Mouse (Mus musculus) lung, adult 18-20 months (tissue): ENCODE results near the gene Enah.

ENCODE experiments used
- DNase-seq, 2 experiments: peaks; one replicate each; pipeline ENCODE4 v3.0.0; 2022; ENCODE audit warnings: mixed read lengths in 2 of 2

The Enah gene

GRCm38 (mm10) chr1:181958392-181958791 lies 61.4 kb downstream of the Enah start:
- DNase-seq: no peak

GRCm38 (mm10) chr1:181957736-181958135 lies 62.1 kb downstream of the Enah start:
- DNase-seq: no peak

DNA sequence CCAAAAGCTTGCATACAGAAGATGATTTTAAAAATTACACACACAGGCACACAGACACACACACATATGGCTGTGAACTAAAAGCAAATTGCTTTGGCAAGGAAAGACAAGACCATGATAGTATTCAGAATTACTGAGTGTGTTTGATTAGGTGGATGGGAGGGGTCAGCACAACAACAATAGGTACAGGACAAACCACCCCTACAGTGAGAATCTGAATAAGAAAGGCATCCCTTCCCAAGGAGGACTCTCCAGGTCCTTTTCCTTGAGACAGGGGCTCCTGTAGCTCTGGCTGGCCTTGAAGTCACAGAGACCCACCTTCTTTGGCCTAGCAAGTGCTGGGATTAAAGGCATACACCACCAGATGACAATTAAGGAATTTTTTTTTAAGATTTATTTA lies 66.2 kb downstream of the Enah start:
- DNase-seq: no peak

DNA sequence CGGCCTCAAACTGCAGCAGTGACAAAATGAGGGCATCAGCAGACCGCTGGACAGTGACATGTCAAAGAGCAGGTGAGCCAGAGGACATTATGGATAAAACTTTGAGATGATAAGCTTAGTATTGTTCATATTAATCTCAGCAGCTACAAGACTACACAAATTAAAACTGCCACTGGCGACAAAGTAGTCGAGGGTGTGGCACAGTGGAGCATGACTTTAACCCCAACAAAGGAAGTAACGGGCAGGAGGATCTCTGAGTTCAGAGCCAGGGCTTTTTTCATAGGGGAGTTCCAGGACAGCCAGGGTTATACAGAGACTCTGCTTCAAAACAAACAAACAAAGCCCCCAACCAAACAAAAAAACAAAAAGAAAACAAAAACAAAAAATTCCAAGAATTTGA lies 68.5 kb downstream of the Enah start:
- no peak for DNase-seq

GRCm38 (mm10) chr1:181950721-181951120 lies 69.1 kb downstream of the Enah start:
- no peak for DNase-seq

DNA sequence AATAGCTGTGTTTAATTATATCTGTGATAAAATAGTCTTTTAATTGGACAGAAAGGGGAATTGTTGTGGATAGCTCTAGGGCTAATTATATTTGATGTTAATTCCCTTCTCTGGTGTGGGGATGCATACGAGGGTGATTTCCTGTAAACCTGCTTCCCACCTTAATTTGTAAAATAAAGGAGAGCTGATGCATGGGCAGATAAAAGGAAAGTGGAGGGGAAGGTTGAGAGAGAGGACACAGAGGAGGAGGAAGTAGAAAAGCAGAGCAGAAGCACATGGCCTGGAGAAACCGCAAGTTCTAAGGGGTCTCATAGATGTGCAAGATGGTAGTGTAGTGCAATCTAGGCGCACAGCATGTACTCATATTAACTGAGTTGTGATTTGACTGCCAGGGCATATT lies 71.6 kb downstream of the Enah start:
- no peak for DNase-seq

DNA sequence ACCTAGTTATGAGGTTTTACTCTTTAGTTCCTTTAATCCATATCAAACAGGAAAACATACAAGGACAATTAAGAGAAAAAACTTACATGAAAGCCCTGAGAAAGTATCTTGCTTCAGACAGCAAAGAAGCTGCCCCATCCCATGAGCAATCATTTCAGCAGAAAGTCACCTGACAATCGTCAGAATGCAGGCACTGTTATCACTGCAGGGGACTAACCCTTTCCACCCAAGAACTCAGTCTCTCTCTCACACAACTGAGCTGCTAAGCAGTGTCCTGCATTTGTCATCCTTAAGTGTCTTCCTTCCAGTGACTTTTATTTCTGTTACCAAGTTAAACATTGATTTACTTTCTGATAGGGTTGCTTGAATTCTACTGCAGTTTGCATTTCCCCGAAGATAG lies 82.7 kb downstream of the Enah start:
- no peak for DNase-seq

DNA sequence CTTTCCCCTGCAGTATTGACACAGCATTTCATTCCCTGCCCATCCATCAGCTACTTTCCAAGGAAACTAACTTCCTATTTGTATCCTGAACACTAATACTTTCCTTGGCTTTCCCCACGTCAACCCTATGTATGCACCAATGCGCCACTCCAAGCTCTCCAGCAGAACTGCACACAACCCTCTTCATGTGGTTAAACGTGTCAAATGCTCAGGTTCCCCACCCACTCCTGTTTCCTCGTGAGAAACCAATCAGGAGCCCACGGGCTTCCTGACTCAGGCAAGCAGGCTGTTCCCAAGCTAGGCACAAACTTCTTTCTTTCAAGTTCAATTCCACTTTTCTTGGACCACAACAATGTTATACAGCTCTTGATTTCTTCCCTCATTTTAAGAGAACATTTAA lies 91.4 kb downstream of the Enah start:
- no peak for DNase-seq

DNA sequence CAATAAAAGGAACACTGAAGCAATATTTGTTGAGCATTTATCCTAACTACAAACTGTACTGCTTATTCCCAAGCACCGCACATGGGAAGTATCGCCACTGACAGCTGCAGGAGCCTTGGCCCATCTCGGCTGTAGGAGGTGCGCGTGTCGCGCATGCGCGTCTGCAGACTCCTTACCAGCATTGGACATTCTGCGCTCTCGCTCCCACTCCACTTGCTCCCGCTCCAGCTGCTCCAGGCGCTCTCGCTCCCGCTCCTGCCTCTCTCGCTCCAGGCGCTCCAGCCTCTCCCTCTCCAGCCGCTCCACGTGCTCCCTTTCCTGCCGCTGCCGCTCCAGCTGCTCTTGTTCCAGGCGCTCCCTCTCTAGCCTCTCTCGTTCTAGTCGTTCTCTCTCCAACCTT lies 96.4 kb downstream of the Enah start:
- DNase-seq: no peak

DNA sequence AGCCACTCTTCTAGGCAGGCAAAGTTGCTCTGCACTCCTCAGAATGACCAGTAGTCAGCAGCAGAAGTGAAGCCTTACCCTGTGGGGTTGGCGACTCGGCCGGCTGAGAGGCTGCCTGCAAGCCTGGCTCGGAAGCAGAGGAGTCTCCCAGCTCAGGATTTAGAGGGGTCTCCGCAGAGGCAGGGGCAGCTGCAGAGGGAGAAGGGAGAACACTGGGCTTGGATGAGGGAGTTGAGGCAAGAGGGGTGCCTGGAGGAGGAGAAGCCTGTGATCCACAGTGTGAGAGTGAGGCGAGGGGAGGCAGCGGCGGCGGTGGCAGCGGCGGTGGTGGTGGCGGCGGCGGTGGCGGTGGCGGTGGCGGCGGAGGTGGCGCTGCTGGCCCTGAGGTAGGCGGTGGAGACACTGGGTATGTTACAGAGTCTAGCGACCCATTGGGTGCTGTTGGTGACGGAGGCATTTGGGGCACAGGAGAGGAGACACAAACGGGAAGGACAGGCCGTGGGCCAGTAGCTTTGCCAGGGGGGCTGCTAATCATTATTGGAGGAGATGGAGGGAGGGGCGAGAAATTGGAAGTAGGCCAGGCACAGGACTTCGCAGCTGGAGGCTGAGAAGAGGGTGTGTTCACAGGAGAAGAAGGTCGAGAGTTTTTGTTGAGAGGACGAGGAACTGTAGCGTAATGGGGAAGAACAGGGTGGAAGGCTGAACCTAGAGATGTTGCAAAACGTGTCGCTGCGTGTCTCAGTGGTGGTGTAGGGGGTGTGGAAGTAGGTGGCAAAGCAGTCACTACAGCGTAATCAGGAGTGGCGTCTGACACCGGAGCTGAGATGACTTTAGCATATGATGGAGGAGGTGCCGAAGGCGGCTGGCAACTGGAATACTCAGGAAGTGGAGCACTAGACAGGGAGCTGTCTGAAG lies 98.0 kb downstream of the Enah start:
- DNase-seq: peak in 1 of 2 experiments; percentile 4

- no peak for DNase-seq
Observed at GRCm38 (mm10) chr1:181911841-181912240, 107.9 kb downstream of the Enah start.

- DNase-seq: no peak
Observed at GRCm38 (mm10) chr1:181901706-181902373, 118.0 kb downstream of the Enah start.

DNA sequence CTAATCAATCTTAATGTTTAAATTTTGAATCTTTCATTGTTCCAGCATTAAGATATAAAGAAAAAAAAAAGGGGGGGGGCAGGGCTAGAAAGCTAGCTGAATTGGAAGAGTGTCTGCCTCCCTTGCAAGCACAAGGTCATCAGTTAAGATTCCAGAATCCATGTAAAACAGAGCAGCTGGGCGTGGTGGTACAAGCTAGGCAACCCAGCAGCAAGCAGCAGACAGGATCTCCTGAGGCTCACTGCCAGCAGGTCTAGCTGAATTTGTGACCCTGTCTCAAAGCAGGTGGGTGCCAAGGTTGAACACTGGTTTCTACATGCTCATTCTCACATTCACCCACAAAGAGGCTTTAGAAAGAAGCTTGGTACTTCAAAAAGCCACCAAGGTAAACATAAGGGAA lies 118.9 kb downstream of the Enah start:
- no peak for DNase-seq

GRCm38 (mm10) chr1:181898961-181899360 lies 120.8 kb downstream of the Enah start:
- DNase-seq: no peak

- DNase-seq: no peak
Observed at GRCm38 (mm10) chr1:181896991-181897390, 122.8 kb downstream of the Enah start.

- DNase-seq: no peak
Observed at GRCm38 (mm10) chr1:181893721-181894120, 126.1 kb downstream of the Enah start.

DNA sequence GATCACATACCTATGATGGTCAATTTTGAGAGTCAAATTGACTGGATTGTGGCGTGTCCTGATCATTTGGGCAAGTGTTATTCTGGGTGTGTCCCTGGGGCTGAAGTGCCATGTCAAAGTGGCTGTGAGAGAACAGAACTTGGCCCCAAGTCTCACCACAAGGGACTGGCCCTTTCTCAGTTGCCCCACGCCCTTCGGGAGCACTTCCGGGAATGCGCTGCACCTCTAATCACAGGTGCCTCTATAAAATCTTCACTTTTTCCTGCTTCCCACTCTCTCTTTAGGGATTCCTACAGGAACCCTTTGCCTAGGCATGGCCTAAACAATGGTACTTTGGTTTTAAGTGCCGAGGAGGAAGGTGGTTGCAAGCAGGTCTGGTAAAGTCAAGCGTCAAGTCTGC lies 130.1 kb downstream of the Enah start:
- peak; percentile 30 to 47 for DNase-seq

- peak; percentile 83 to 87 for DNase-seq
Observed at GRCm38 (mm10) chr1:181888801-181889200, 131.0 kb downstream of the Enah start.

- peak; percentile 84 to 87 for DNase-seq
Observed at GRCm38 (mm10) chr1:181881532-181881931, 138.3 kb downstream of the Enah start.

DNA sequence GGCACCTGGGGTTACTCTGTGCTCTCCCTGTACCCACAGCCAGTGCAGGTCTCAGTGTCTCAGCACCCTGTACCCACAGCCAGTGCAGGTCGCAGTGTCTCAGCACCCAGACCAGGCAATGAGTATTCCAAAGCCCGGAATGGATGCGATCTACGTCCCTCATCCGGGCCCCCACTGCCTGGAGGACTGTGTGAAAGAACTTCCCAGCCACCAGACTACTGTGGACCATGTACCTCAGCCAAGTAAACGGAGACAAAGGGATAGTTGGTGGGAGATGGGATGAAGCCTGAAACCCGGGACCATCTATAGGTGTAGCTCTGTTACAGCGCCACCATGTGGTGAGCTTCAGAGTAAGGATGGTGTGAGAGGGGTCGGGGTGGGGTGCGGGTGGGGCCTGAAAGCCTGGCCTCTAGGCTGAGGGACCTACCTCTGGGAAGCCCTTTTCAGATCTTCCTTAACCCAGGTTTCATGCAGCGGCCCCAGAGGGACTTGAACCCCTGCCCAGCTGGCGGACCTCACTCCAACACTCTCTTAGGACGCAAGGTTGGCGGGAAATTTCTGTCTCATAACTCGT lies 139.0 kb downstream of the Enah start:
- no peak for DNase-seq

- DNase-seq: no peak
Observed at GRCm38 (mm10) chr1:181878436-181878835, 141.4 kb downstream of the Enah start.

- DNase-seq: peak; percentile 30 to 51
Observed at GRCm38 (mm10) chr1:181877088-181877487, 142.7 kb downstream of the Enah start.

DNA sequence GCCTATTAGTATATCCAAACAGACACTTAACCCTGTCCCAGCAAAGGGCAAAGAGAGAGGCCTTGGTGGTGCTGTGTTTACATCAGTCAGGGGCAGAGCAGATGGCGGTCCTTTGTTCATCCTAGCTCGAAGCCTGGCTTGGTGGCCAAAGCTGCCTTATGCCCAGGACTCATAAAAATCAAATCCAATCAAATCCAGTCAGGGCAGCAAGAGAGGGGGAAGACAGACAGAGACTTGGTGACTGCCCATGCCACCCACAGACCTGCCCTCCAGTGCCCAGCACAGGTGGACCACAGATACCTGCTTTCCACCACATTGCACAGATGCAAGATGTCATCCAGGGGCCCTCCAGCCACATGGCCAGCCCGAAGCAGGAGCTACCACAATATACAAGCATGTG lies 143.1 kb downstream of the Enah start:
- DNase-seq: no peak
